Mouse (Mus musculus) CD4-positive, CD25-positive, alpha-beta regulatory T cell, adult 2 months (primary cell): ENCODE measurements around the gene Atp6v0a4.

Source experiments
- DNase-seq: peaks from one replicate; pipeline ENCODE4 v3.0.0-alpha.2; 2012; ENCODE audit warnings: low read depth, low spot score

Atp6v0a4 gene

DNA sequence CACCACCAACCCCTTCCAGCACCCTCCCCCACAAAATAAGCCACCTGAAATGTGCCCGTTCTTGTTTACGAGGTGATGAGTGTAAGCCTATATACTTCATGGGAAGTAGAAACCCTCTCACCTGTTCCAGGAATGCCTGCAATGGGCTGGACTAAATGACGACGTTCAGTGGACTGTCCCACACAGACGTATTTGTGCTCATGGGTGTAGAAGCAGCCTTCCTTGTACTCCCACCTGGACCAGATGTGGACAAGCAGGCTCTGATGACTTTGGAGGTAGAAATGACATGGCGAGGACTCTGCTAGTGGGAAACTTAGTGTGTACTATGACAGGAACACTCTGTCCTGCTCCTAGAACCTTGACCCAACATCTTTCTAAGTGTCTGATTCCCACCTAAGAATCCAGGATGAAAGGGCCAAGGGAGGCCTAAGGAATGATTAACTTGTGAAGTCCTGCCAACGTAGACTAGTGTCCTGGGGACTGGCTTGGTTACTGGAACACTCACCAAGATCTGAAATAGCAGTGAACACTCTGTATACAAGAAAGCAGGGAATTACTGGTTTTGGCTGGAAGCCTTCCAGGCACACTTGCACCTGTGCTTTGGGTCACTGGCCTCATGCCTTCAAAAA, at the start of gene Atp6v0a4:
Atp6v0a4 (minus strand) TSS at position 380 of the 629 bp plus-strand sequence.
- DNase-seq = no peak

DNA sequence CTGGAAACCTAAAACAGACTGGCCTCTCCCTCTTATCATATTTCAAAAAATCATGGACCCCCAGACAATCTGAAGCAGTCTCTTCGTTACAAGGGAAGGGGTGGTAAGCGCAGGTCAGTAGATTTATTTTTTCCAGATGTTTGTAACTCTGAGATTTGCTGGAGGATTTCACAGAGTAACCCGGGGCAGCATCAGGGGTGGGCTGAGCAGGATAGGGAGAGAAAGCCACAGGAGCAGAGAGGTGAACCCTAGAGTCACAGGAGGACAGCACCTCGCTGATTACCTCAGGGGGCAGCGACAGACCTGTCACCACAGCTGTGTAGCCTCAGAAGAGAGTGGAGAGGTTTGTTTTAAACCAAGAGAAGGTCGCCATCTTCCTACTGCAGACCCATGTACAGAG, 41.0 kb upstream of the Atp6v0a4 start:
- no peak for DNase-seq

DNA sequence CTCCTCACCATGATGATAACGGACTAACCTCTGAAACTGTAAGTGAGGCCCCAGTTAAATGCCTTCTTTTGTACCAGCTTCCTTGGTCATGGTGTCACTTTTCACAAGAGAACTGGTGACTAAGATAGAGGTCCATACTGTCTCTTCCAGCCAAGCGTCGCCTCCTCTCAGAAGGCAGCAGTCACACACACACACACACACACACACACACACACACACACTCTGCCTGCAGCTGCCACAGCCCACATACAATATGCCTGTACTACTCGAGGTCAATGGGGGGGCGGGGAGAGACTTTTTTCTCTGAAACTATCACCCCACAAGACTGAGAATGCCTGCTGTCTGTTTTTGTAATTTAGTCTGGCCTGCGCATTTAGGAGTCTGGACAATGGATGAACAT, 40.3 kb upstream of the Atp6v0a4 start:
- DNase-seq = no peak

DNA sequence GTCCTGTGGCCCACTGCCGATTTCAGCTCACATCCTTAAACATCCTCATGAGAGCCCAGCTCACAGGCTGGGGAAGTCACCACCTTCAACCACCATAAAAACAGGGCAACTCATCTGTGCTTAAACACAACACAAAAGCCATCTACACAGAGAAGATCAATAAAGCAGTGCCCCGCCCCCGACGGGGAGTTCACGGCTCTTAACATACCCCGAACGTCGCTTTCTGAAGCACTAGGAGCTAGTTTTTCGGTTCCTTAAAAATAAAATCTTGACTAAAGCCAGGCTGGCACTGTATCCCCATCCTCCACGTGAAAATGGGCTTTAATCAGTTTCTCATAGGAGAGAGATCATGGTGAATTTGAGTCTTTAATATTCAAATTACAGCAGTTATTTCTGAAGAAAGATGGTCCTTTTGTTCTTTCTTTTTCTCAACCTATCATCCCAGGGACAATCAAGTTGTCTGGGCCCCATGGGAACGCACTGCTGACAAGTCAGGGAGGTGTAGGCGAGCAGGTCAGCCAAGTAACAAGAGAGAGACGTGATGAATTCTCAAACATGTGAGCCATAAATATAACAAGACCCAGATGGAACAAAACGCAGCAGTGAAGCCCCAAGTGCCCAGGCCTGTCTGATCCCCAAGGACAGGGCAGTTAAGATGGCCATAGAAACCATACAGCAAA, 38.6 kb upstream of the Atp6v0a4 start:
- no peak for DNase-seq

DNA sequence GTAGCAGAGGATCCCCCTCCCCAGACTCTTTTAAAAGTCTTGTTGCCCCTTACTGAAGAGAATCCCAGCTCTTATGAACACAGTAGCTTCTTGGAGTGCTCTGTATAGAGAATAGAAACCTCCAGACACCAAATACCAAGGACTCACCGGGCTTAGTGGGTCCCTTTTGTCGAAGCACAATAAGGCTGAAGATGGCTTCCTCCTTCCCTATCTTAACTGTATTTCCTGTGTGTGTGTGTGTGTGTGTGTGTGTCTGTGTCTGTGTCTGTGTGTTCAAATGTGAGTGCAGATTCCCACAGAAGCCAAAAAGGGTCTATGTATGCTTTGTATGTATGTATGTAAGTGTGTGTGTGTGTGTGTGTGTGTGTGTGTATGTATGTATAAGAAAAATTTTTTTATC, 36.2 kb upstream of the Atp6v0a4 start:
- no peak for DNase-seq

DNA sequence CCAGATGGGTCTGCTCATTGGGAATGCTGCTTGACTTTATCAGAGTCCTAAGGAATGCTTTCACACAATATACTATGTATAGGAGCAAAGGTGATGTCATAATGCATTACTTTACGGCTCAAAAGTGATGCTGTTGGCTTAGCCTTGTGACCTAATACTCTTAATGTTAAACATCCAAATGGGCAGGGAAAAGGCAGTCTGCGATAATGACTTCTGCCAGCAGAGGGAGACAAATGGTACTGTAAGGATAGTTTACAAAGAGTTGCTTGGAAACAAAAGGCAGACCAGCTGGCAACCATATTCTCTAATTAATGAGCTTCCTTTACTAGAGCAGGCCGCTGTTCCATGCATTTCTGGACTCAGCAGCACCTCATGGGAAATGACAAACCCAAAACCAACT, 35.7 kb upstream of the Atp6v0a4 start:
- DNase-seq = peak; percentile 80

DNA sequence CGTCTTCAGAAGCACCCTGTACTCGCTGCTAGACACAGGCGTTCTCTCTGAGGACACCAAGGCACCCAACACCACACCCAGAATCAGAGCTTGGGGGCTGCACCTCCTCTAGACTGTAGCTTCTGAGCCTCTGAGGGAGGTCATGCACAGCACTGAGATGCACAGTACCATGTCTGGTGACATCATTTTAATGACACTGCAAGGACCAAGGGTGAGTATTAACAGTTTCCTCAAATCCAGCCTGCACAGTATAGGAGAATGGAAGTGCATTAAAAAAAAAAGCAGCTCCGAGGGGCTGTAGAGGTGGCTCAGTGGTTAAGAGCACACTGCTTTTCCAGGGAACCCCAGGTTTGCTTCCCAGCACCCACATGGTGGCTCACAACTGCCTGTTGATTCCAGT, 35.2 kb upstream of the Atp6v0a4 start:
- DNase-seq = no peak

DNA sequence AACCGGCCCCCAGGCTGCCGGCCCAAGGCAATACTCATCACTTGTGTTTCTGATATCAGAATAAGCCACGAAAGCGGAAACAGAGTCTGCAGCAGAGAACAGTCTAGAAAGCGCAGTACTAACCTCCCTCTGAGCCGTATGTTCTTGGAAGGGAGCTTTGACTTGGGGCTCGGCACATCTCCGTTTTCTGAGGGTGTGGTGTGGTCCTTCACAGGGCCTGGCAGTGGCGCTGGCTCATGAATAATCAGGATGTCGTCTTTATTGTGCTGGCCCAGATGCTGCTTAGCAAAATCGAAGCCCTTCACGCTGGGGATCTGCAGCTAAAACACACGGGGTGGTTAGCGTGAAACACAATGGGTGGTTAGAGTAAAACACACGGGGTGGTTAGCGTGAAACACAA, 33.5 kb upstream of the Atp6v0a4 start:
- no peak for DNase-seq

DNA sequence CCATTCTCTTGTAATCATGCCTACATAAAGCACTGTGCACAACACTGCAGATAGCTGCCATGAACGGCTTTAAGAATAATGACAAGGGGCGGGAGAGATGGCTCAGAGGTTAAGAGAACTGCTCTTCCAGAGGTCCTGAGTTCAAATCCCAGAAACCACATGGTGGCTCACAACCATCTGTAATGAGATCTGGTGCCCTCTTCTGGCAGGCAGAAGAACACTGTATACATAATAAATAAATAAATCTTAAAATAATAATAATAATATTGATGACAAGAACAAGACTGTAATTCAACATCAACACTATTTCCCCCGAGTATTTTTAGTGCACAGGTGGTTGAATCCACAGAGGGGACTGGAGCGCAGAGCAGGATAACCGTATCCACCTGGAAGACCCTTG, 31.8 kb upstream of the Atp6v0a4 start:
- no peak for DNase-seq

DNA sequence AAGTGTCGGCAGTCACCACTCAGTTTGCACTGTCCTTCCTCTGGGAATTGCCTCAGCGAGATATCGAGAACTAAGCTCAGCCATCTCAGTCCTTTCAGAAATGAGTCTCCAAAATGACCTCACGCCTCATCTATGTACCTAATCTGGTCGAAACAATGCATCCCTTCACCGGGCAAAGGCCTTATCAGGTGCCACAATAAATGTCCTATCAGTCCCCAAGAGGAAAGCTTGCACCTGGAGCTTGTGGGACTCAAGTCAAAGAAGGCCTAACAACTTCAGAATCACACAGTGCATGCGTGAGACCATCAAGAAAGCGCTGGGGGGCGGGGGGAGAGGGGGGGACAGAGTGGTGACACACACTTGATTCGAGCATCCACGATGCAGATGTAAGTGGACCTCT, 27.9 kb upstream of the Atp6v0a4 start:
- no peak for DNase-seq

DNA sequence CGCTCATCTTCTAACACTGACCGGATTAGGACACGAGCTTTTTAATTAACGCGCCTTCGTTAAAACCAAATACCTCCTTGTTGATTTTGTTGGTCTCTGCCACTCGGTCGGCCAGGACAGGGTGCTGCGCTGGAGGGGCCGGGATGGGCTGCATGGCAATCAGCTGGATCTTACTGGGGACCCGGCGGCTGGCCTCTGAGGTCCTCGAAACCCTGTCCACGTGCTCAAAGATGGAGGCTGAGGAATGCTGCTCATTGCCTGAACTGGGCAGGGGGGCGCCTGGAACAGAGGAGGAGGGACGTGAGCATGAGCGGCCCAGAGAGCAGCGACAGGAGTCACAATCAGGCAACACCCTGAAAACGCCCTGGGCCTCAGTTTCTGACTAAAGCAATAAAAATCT, 25.1 kb upstream of the Atp6v0a4 start:
- no peak for DNase-seq

DNA sequence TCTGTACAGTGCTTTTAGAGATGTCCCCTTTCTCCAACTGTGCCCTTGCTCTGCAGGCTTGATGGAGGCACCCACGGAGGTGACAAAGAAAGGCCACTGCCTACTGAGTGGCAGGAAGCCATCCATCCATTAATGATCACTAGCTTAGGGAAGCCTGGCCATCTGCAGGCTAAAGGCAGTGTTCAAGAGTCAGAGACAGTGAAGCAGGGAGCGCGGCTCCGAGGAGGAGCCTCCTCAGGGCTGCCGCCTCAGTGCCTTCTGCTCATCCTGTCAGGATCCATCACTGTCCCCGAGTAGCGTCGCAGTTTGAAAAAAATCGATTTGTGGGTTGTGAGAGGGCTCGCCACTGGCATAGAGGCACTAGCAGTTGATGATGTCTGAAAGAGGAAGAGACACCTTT, 24.2 kb upstream of the Atp6v0a4 start:
- no peak for DNase-seq

DNA sequence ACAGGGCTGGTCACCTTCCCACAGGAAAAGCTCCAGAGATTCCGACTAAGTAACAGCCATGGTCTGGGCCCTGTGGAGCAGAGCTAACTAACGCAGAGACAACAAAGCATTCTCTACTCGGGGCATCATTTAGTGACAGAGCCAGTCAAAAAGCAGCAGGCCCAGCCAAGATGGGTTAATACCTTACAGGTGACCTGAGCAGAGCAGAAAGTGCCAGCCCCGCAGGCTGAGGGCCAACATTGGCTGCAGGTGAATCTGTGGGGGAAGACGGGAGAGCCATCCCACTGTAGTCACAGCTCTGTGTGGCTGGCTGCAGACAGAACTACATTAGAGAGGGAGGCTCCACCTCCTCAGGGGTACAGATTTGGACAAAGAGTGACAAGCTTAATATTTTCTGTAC, 22.9 kb upstream of the Atp6v0a4 start:
- DNase-seq = no peak

DNA sequence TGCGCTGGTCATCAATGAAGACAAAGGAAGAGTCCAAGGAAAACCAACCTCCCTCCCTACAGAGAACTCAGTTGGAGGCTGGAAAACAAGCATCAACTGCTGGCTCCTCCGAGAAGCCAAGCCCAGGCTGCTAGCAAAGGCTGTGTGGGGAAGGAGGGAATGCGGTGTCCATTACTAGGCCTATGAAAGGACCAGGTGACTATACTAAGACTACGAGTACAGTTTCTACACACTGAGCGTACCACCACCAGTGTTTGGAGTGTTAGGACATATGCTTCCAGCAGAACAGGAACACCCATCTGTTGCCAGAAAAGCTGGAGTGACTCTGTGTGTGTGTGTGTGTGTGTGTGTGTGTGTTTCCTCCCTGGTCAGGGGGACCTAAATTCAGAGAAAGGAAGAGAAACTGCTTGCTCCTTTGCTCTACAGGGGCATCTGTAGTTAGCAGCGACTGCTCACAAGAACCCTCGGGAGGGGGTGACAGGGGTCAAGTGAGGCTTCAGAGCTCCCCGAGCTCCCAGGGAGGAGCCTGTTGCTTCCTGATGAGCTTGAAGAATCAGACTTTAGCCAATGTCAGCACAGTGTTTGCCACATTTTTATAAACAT, 21.2 kb upstream of the Atp6v0a4 start:
- DNase-seq = no peak

DNA sequence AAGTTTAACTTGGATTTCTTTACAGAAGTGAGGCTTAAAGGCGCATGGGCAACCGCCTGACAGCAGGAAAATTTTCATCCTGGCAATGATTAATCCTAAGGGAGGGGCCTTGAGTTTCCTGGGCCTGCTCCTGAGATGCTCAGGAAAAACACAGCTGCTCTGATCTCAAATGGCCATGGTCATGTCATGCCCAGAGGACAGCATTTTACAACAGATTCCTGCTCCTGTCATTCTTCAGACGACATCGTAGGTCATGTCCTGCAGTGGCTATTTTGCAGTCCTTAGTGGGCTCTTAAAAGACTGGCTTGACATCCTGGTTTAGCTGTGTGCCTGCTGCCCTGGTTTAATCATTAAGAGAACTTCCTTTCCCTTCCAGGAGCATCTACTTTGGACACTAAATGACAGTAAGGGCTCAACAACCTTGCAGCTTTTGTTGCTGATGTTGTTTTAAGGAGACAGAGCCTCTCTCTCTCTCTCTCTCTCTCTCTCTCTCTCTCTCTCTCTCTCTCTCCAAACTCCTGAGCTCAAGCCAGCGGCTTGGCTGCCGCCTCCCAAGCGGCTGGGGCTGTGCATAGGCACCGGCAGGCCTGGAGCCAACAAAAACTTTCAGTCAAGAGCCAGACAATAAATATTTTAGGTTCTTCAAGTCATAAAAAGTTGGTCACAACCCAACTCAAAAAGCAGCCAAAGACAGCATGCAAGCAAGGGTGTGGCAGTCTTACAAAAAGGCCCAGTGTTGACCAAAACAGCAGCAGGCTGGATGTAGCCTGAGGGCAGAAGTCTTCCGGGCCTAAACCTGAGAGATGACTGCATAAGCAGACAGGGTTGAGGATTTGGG, 20.0 kb upstream of the Atp6v0a4 start:
- no peak for DNase-seq

DNA sequence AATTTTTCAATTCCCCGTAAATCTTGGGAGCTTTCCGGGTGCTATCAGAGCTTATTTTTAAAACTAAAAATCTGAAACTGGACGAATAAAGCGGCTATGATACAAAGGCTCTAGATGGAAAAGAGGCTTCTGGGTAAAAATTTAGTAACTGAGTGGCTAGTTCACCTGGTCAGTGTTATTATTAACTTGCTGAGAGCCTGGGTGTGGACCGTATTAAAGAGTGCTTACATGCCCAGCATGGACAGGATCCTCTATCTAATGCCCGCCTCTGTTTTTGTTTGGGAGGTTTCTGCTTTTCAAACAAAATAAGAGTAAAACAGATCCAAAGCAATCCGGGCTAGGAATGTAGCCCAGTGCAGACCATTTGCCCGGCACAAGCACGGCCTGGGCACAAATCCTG, 16.0 kb upstream of the Atp6v0a4 start:
- no peak for DNase-seq

DNA sequence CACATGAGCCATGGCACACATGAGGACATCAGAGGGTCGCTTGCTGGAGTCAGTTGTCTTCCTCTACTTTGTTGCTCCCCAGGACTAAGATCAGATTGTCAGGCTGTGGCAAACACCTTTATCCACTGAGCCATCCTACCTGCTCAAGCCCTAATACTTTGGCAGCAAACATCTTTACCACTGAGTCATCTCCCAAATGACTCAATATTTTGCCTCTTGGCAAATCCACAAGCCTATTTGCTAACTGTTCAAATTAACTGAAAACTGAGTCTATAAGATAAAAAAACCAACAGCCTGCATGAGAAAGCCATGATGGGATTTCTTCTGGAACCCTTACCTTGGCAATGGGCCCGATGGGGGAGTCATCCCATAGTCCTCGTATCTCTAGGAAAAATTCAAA, 14.7 kb upstream of the Atp6v0a4 start:
- DNase-seq = no peak

DNA sequence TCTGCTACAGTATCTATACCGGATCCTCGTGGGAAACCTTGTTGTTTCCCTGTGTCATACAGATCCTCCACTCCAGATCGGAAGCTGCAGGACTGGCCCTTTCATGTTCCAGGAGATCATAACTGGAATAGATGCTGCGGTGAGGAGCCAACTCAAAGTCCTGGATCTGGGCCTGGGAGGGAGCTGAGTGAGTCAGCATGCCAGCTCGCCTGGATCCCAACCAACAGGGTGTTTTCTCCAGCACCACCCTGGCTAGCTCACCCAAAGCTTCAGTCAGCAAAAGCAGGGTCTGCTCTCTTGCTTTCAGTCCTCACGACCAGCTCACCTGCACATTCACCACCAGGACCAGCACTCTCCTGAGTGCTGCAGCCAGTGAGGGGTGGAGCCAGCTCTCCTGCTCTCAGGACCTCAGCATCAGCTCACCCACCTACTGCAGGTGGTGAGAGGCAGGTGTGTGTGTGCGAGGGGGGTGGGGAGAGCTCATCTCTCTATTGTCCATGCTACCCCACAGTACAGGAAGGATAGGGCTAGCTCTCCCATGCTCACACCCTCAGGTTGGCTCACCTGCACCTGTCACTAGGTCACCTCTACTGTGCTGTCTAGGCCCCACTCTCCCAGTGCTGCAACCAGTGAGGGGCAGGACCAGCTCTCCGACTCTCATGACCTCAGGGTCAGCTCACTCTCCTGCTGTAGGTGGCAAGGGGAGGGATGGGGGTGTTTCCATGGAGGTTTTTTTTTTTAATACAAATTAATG, 10.6 kb upstream of the Atp6v0a4 start:
- no peak for DNase-seq

DNA sequence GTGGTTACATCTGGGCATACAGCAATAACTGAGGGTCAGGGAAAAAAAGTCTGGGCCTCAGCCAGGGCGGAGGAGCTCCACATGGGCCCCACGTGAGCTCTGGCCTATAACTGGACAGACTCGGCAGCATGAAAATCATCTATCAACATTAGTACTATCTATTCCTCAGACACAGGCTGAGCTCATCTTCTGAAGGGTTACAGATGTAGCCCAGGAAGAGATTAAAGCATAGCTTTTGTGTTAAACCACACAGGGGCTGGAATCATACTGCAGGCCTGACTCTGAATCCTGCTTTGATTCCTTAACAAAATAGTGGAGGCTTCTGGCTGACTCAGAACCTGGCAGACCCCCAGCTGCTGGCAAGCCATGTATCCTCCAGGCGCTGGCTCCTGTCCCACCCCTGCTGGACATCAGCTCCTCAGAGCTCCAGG, 7.4 kb upstream of the Atp6v0a4 start:
- DNase-seq = no peak

DNA sequence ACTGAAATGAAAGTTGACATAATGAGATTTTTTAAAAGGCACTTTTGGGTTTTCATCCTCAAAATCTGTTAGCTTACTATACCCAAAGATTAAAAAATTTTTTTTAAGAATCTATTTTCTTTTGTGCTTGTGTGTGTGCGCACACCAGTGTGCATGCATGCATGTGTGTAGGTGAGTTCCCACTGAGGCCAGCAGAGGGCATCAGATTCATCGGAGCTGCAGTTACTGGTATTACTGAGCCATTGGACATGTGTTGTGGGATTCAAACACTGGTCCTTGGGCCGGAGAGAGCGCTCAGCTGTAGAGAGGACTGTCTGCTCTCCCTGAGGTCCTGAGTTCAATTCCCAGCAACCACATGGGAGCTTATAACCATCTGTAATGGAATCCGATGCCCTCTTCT, 5.5 kb upstream of the Atp6v0a4 start:
- no peak for DNase-seq

DNA sequence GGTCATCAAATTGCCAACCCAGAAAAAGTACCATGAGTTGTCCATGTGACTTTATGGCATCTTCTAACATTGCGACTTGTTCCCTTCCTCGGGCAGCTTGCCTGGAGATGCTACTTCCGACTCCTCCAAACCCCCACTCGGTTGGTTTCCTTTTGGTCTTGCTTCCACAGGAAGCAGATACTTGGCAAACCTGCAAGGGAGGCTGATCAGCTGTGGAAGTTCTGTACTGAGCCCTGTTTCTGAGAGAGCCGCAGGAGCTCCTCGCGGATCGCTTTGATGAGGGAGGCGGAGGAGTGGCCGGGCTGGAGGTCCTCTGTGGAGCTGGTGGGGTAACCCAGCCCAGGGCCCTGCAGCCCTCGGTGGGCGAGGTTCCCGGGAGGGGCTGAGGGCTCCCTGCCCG, 3.7 kb upstream of the Atp6v0a4 start:
- no peak for DNase-seq

DNA sequence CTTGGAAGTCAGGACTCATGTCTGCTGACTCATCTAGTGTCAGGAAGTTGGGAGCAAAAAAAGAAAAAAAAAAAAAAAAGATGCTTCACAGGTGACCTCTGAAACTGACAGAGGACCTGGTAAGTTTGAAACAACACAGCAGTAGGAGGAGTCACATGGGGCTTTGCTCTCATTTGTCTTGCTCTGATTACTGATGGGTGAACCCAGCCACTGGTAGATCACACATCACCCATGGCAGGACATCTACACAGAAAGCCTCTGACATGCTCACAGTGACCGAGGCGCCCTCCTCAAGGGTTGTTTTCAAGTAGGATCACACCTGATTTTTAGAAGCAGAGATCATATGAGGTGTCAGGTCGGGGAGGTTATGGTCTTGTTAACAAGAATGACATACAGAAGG, 1.1 kb upstream of the Atp6v0a4 start:
- DNase-seq = no peak
